Mouse (Mus musculus) lung, embryonic 14.5 days (tissue): ENCODE results near the gene Slc35a1. TPM values are rescaled to one million over a fixed set of nuclear protein-coding genes. Genes with fewer than 3 reads are reported as not detected.
"Not testable (repeated sequence)": the region's sequence is repeated elsewhere in the genome, so short reads cannot be mapped to it uniquely, and the experiment has no call there.

Experiments
- ATAC-seq: fragments of 200-750 bp; cut with Nextera tagmentation; 2 replicates; pipeline ENCODE4 v1.8.0; 2017; ENCODE audit warnings: mild to moderate bottlenecking, moderate TSS enrichment, moderate library complexity; ENCODE audit not compliant: insufficient read depth
- DNase-seq: peaks from one replicate; pipeline ENCODE4 v3.0.0-alpha.2; 2015
- H3K27ac ChIP-seq: fragments of 300-500 bp; sonication (generic); 2 replicates; pipeline ENCODE4 v1.5.1; 2014; ENCODE audit warnings: low read depth, mild to moderate bottlenecking, moderate library complexity
- H3K27me3 ChIP-seq: fragments of 300-500 bp; sonication (generic); 2 replicates; pipeline ENCODE4 v1.6.1; 2014; ENCODE audit warnings: low read length, control low read depth; ENCODE audit not compliant: insufficient read depth
- H3K36me3 ChIP-seq: fragments of 300-500 bp; sonication (generic); 2 replicates; pipeline ENCODE4 v1.6.1; 2014; ENCODE audit warnings: control low read depth; ENCODE audit not compliant: insufficient read depth
- H3K4me1 ChIP-seq: fragments of 300-500 bp; sonication (generic); 2 replicates; pipeline ENCODE4 v1.6.1; 2014; ENCODE audit warnings: antibody characterized with exemption, control low read depth; ENCODE audit not compliant: insufficient read depth
- H3K4me2 ChIP-seq: fragments of 300-500 bp; sonication (generic); 2 replicates; pipeline ENCODE4 v1.6.1; 2014; ENCODE audit warnings: mild to moderate bottlenecking
- H3K4me3 ChIP-seq: fragments of 300-500 bp; sonication (generic); 2 replicates; pipeline ENCODE4 v1.5.1; 2014; ENCODE audit warnings: low read depth, low read length
- H3K9ac ChIP-seq: fragments of 300-500 bp; sonication (generic); 2 replicates; pipeline ENCODE4 v1.6.1; 2014
- H3K9me3 ChIP-seq: fragments of 300-500 bp; sonication (generic); 2 replicates; pipeline ENCODE4 v1.6.1; 2016; ENCODE audit warnings: low read depth, low read length, control low read depth
- CTCF ChIP-seq: IDR thresholded peaks from 2 replicates; pipeline ENCODE4 v1.5.1; 2016; ENCODE audit warnings: antibody characterized with exemption, low read depth
- WGBS: fragments of 180-500 bp; shearing (Covaris S2); extraction: QIAGEN DNeasy Blood & Tissue Kit; methylation state at CpG from one replicate; pipeline ENCODE4 v1.1.7; 2014; 5-methylcytosine and 5-hydroxymethylcytosine counted together
- polyA plus RNA-seq: library from polyadenylated mRNA; unstranded; fragments of >200 nt; fragmentation: Nextera tagmentation; extraction: Ambion mirVana; gene quantifications from 2 replicates; pipeline ENCODE4 v1.2.1, GENCODE M21; 2014

The Slc35a1 gene
- 52.5 and 59.4 TPM in 2 replicates for polyA plus RNA-seq

- Histone ChIP-seq H3K4me3 (peak within 1 kb of the TSS; percentile 77), H3K27me3 (no peaks in the 10 kb centered on the region), H3K9ac (peak within 1 kb of the TSS; percentile 89), H3K4me2 (peak within 1 kb of the TSS; percentile 69), H3K9me3 (no peaks in the 10 kb centered on the region), H3K36me3 (peaks cover 8% of the 10 kb centered on the region), H3K27ac (peak within 1 kb of the TSS; percentile 97), H3K4me1 (no peaks in the 10 kb centered on the region; the same call in 1 of the 2 replicates)
- WGBS = under 1% methylated on average over 65 of the region's 65 CpGs
- no peak for TF ChIP-seq CTCF
- peak; percentile 96 for ATAC-seq
- DNase-seq = peak; percentile 95
Measured at GRCm38 (mm10) chr4:34686874-34687567, at the start of gene Slc35a1. Slc35a1 (minus strand) TSS chr4:34687438.

GRCm38 (mm10) chr4:34734461-34734860 is 47.2 kb upstream of the Slc35a1 start:
- Histone ChIP-seq H3K4me1 (no peaks in the 10 kb centered on the region), H3K4me3 (no peak overlapping the region), H3K4me2 (no peak overlapping the region), H3K27ac (no peak overlapping the region), H3K9ac (no peak overlapping the region), H3K9me3 (no peaks in the 10 kb centered on the region), H3K27me3 (no peaks in the 10 kb centered on the region), H3K36me3 (no peaks in the 10 kb centered on the region)
- 71% methylated on average over 3 of the region's 3 CpGs for WGBS
- TF ChIP-seq CTCF = no peak
- DNase-seq (no peak), ATAC-seq (no peak)

GRCm38 (mm10) chr4:34733415-34733814 is 46.2 kb upstream of the Slc35a1 start:
- H3K9me3 ChIP-seq, H3K4me2 ChIP-seq, ATAC-seq, H3K36me3 ChIP-seq, H3K4me3 ChIP-seq, H3K27ac ChIP-seq, H3K9ac ChIP-seq, H3K4me1 ChIP-seq, H3K27me3 ChIP-seq: not testable (repeated sequence)
- TF ChIP-seq CTCF = peak; percentile 42; the same call in 1 of the 2 replicates
- DNase-seq = peak; percentile 17
- 30% methylated on average over 2 of the region's 2 CpGs for WGBS

GRCm38 (mm10) chr4:34729851-34730341 is 42.7 kb upstream of the Slc35a1 start, which contains the start of gene Cfap206:
Cfap206 (minus strand) TSS chr4:34730206.
- Histone ChIP-seq H3K27ac (no peak within 1 kb of the TSS), H3K9me3 (no peaks in the 10 kb centered on the region), H3K36me3 (no peaks in the 10 kb centered on the region), H3K27me3 (no peaks in the 10 kb centered on the region), H3K9ac (peak within 1 kb of the TSS; percentile 35; the same call in 1 of the 2 replicates), H3K4me2 (peak within 1 kb of the TSS; percentile 92), H3K4me3 (peak within 1 kb of the TSS; percentile 49), H3K4me1 (no peaks in the 10 kb centered on the region)
- DNase-seq (peak; percentile 91), ATAC-seq (peak; percentile 99)
- under 1% methylated on average over 38 of the region's 38 CpGs for WGBS
- TF ChIP-seq CTCF = no peak

GRCm38 (mm10) chr4:34725710-34726109 is 38.5 kb upstream of the Slc35a1 start:
- H3K36me3 ChIP-seq, H3K9ac ChIP-seq, H3K9me3 ChIP-seq, H3K4me3 ChIP-seq, H3K4me1 ChIP-seq, DNase-seq, H3K27me3 ChIP-seq, H3K4me2 ChIP-seq, ATAC-seq, H3K27ac ChIP-seq: not testable (repeated sequence)
- WGBS = 84% methylated on average over 3 of the region's 3 CpGs

GRCm38 (mm10) chr4:34724306-34724705 is 37.1 kb upstream of the Slc35a1 start:
- no peak for ATAC-seq

GRCm38 (mm10) chr4:34723186-34723585 is 35.9 kb upstream of the Slc35a1 start:
- WGBS = 67% methylated on average over 4 of the region's 4 CpGs
- no peak overlapping the region for H3K27ac ChIP-seq
- DNase-seq = no peak

More at GRCm38 (mm10) chr4:34724306-34724705, 37.1 kb upstream of the Slc35a1 start:
- 0 out of 2 replicates have a peak, but pooled peaks cover 4% of the 10 kb centered on the region for H3K9me3 ChIP-seq
- no peak overlapping the region for H3K27ac ChIP-seq
- no peaks in the 10 kb centered on the region for H3K4me1 ChIP-seq
- H3K4me3 ChIP-seq = no peak overlapping the region
- H3K36me3 ChIP-seq = no peaks in the 10 kb centered on the region
- no peak for DNase-seq
- 59% methylated on average over 4 of the region's 4 CpGs for WGBS
- H3K4me2 ChIP-seq = no peak overlapping the region
- no peaks in the 10 kb centered on the region for H3K27me3 ChIP-seq
- TF ChIP-seq CTCF = no peak
- H3K9ac ChIP-seq = no peak overlapping the region

More at GRCm38 (mm10) chr4:34723186-34723585, 35.9 kb upstream of the Slc35a1 start:
- Histone ChIP-seq H3K4me1 (no peaks in the 10 kb centered on the region), H3K36me3 (no peaks in the 10 kb centered on the region), H3K4me3 (no peak overlapping the region), H3K4me2 (no peak overlapping the region), H3K27me3 (no peaks in the 10 kb centered on the region), H3K9ac (no peak overlapping the region), H3K9me3 (0 out of 2 replicates have a peak, but pooled peaks cover 4% of the 10 kb centered on the region)
- ATAC-seq = no peak
- TF ChIP-seq CTCF = no peak
